Comparison of ENCODE assay signal across 14 mouse cellular contexts in the genomic region with DNA sequence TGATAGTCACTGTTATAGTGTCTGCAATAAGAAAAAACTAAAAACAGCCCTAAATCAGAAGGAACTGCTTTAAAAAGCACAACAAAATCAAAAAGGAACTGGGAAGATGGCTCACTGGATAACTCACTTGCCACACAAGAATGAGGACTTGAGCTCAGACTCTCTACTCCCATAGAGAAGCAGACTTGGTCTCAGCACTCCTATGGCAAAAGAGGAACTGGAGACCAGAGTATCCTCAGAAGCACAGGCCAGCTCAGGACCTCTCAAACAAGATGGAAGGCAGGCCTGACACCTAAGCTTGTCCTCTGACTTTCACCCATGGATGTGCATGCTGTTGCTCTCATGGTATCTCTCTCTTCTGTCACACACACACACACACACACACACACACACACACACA.
"Had no signal": no experiment of that assay in that cellular context is flagged by ENCODE, and none has a peak within 500 bp of the region (broad histone marks: within the 10 kb centered on the region; RNA-seq: fewer than 3 reads in every experiment).

No protein-coding gene starts in this region.

- ATAC-seq: intestine, embryonic 16.5 days; midbrain, embryonic 15.5 days had no signal

- H3K27me3 ChIP-seq: liver, embryonic 13.5 days; midbrain, embryonic 12.5 days; midbrain, embryonic 15.5 days; neural tube, embryonic 12.5 days had no signal

- H3K27ac ChIP-seq: kidney, postnatal 0 days; left cerebral cortex, adult 2 months; liver, embryonic 13.5 days; midbrain, embryonic 12.5 days; midbrain, embryonic 15.5 days; neural tube, embryonic 12.5 days had no signal

- DNase-seq: kidney, adult 2 months; kidney, postnatal 25 days; layer of hippocampus, postnatal 36 days; liver, embryonic 13.5 days; lung, adult 2 months; thymus, adult 18-20 months; thymus, postnatal 14 days; thymus, postnatal 4 days had no signal

- H3K9me3 ChIP-seq: liver, embryonic 13.5 days; midbrain, embryonic 12.5 days; midbrain, embryonic 15.5 days; neural tube, embryonic 12.5 days had no signal

- H3K4me1 ChIP-seq: liver, embryonic 13.5 days; midbrain, embryonic 12.5 days; midbrain, embryonic 15.5 days; neural tube, embryonic 12.5 days had no signal

- H3K9ac ChIP-seq: liver, embryonic 13.5 days; midbrain, embryonic 12.5 days; midbrain, embryonic 15.5 days; neural tube, embryonic 12.5 days had no signal

- H3K4me3 ChIP-seq: left cerebral cortex, adult 2 months; liver, embryonic 13.5 days; midbrain, embryonic 12.5 days; midbrain, embryonic 15.5 days; neural tube, embryonic 12.5 days had no signal
